Mouse (Mus musculus) G1E (cell line): ENCODE results near the gene Ugt1a6b.

Source experiments
- CTCF ChIP-seq: IDR thresholded peaks from 2 replicates; pipeline ENCODE4 v1.5.1; 2012; ENCODE audit warnings: low read depth, low read length, inconsistent platforms, mixed read lengths
- GATA1 ChIP-seq: IDR thresholded peaks from 2 replicates; pipeline ENCODE4 v1.6.1; 2012; ENCODE audit warnings: borderline replicate concordance, low read length, inconsistent platforms, mixed read lengths
- TAL1 ChIP-seq: conservative IDR thresholded peaks from 2 replicates; pipeline ENCODE4 v1.6.1; 2012; ENCODE audit warnings: low read depth, low read length, inconsistent platforms, mixed read lengths

DNA sequence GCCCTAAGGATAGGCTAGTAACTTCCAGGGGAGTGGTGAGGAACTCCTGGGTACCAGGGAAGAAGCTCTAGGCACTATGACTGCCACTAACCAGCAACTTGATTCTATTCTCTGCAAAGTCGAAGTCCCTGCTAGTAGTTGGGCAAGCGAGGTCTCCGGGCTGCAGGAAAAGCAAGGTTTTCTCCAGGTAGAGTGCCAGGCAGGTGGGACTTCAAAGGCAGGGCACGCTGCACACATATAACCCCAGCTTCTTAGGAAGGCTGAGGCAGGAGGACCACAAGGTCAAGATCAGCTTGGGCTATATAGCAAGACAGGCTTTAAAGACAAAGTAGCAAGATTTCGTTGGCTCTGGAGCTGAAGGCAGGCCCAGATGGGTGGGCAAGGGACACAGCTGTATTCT lies 160.7 kb downstream of the Ugt1a6b start:
- TF ChIP-seq CTCF, result no peak
- TF ChIP-seq TAL1, result no peak
- no peak for TF ChIP-seq GATA1
